Mouse (Mus musculus): ENCODE results near the gene Btrc.

GRCm38 (mm10) chr19:45447886-45448285, 84.4 kb downstream of the Btrc start:
- TF ChIP-seq ELF1 (IDR thresholded peaks at IDR 0.05; ENCODE audit: low read depth, low read length) (no peak), POLR2AphosphoS2 (IDR thresholded peaks at IDR 0.05; ENCODE audit: low read length) (no peak), POLR2A (IDR thresholded peaks at IDR 0.05; ENCODE audit: control insufficient read depth in 1 of 2, insufficient read depth in 1 of 2, low read depth in 1 of 2, low read length in 2 of 2, poor library complexity in 1 of 2) (no peak), CTCF (IDR thresholded peaks at IDR 0.05 in 2 of 3, conservative IDR thresholded peaks at IDR 0.05 in 1 of 3; ENCODE audit: control insufficient read depth in 1 of 3, insufficient read depth in 1 of 3, low read depth in 2 of 3, low read length in 3 of 3, poor library complexity in 1 of 3, severe bottlenecking in 1 of 3) (no peak), USF2 (IDR thresholded peaks at IDR 0.05; ENCODE audit: borderline replicate concordance in 1 of 2, insufficient read depth in 1 of 2, low read depth in 1 of 2, low read length in 2 of 2) (no peak), ZMIZ1 (IDR thresholded peaks at IDR 0.05; ENCODE audit: low read depth, low read length) (no peak), JUND (IDR thresholded peaks at IDR 0.05; ENCODE audit: low read depth, low read length) (no peak), CHD2 (IDR thresholded peaks at IDR 0.05; ENCODE audit: low read length) (no peak), ZC3H11A (IDR thresholded peaks at IDR 0.05; ENCODE audit: low read depth, low read length) (no peak), GATA1 (IDR thresholded peaks at IDR 0.05; ENCODE audit: low read depth, low read length) (no peak), RCOR1 (IDR thresholded peaks at IDR 0.05; ENCODE audit: low read depth, low read length) (no peak)
